Mouse (Mus musculus) cortical plate, adult 2 months (tissue): ENCODE data around the gene Stam.

Source experiments
- CTCF ChIP-seq: fragments of 200-500 bp; IDR thresholded peaks from 2 replicates; pipeline ENCODE4 v1.5.1; 2011; ENCODE audit warnings: mild to moderate bottlenecking, control low read depth, low read length; ENCODE audit not compliant: insufficient read depth; ENCODE audit errors: extremely low read depth
- POLR2A ChIP-seq: fragments of 200-500 bp; IDR thresholded peaks from 2 replicates; pipeline ENCODE4 v1.6.1; 2011; ENCODE audit warnings: mild to moderate bottlenecking, low read length, control low read depth; ENCODE audit not compliant: insufficient read depth; ENCODE audit errors: extremely low read depth

- TF ChIP-seq POLR2A (no peak), CTCF (no peak)
These were observed 52.5 kb downstream of the Stam start for GRCm38 (mm10) chr2:14126387-14126786.
